Mouse (Mus musculus) intestine, postnatal 0 days (tissue): ENCODE data around the gene Mogat1. TPM values are rescaled to one million over a fixed set of nuclear protein-coding genes. Genes with fewer than 3 reads are reported as not detected.

ENCODE experiments used
- ATAC-seq: fragments of 200-750 bp; cut with Nextera tagmentation; 2 replicates; pipeline ENCODE4 v1.8.0; 2017; ENCODE audit warnings: mild to moderate bottlenecking, moderate TSS enrichment, moderate library complexity
- H3K27ac ChIP-seq: fragments of 300-500 bp; sonication (generic); 2 replicates; pipeline ENCODE4 v1.5.1; 2014; ENCODE audit warnings: mild to moderate bottlenecking, low read depth, low read length, moderate library complexity
- H3K27me3 ChIP-seq: fragments of 300-500 bp; sonication (generic); replicated peaks from 2 replicates; pipeline ENCODE4 v1.6.1; 2014; ENCODE audit warnings: low read length, mixed read lengths; ENCODE audit not compliant: control insufficient read depth, insufficient read depth
- H3K36me3 ChIP-seq: fragments of 300-500 bp; sonication (generic); 2 replicates; pipeline ENCODE4 v1.6.1; 2014; ENCODE audit warnings: mild to moderate bottlenecking, moderate library complexity; ENCODE audit not compliant: control insufficient read depth, insufficient read depth
- H3K4me1 ChIP-seq: fragments of 300-500 bp; sonication (generic); replicated peaks from 2 replicates; pipeline ENCODE4 v1.6.1; 2014; ENCODE audit warnings: antibody characterized with exemption, low read length, mixed read lengths; ENCODE audit not compliant: control insufficient read depth, insufficient read depth
- H3K4me2 ChIP-seq: fragments of 300-500 bp; sonication (generic); replicated peaks from 2 replicates; pipeline ENCODE4 v1.6.1; 2014; ENCODE audit warnings: low read depth, mild to moderate bottlenecking, moderate library complexity
- H3K4me3 ChIP-seq: fragments of 300-500 bp; sonication (generic); 2 replicates; pipeline ENCODE4 v1.5.1; 2014; ENCODE audit warnings: low read depth, low read length
- H3K9ac ChIP-seq: fragments of 300-500 bp; sonication (generic); 2 replicates; pipeline ENCODE4 v1.6.1; 2014; ENCODE audit warnings: mild to moderate bottlenecking, low read depth, low read length
- H3K9me3 ChIP-seq: fragments of 300-500 bp; sonication (generic); 2 replicates; pipeline ENCODE4 v1.6.1; 2016; ENCODE audit warnings: mixed run types; ENCODE audit not compliant: control insufficient read depth
- CTCF ChIP-seq: sonication (generic); IDR thresholded peaks from 2 replicates; pipeline ENCODE4 v1.5.1; 2016; ENCODE audit warnings: low read depth, mild to moderate bottlenecking, control low read depth, antibody characterized with exemption, moderate library complexity
- WGBS: fragments of 180-500 bp; shearing (Covaris S2); extraction: QIAGEN DNeasy Blood & Tissue Kit; methylation state at CpG from one replicate; pipeline ENCODE4 v1.1.7; 2014; 5-methylcytosine and 5-hydroxymethylcytosine counted together
- polyA plus RNA-seq: library from polyadenylated mRNA; unstranded; fragments of >200 nt; fragmentation: Nextera tagmentation; extraction: Ambion mirVana; gene quantifications from 2 replicates; pipeline ENCODE4 v1.2.1, GENCODE M21; 2015

The Mogat1 gene
- polyA plus RNA-seq, 1 experiment from 2014 or later = 0.98 TPM

- H3K4me3 ChIP-seq = no peak overlapping the region
- no peaks in the 10 kb centered on the region for H3K9me3 ChIP-seq
- no peak overlapping the region for H3K27ac ChIP-seq
- 0 out of 2 replicates have a peak, but pooled peaks cover 6% of the 10 kb centered on the region for H3K27me3 ChIP-seq
- H3K4me1 ChIP-seq = no peaks in the 10 kb centered on the region
- 81% methylated on average over 8 of the region's 8 CpGs for WGBS
- no peaks in the 10 kb centered on the region for H3K36me3 ChIP-seq
- no peak for ATAC-seq
- H3K9ac ChIP-seq = no peak overlapping the region
- TF ChIP-seq CTCF = no peak
- H3K4me2 ChIP-seq = no peak overlapping the region
Observed at GRCm38 (mm10) chr1:78512756-78513155, 2.0 kb downstream of the Mogat1 start.

- H3K9ac ChIP-seq = no peak overlapping the region
- peak; percentile 65 for ATAC-seq
- H3K36me3 ChIP-seq = no peaks in the 10 kb centered on the region
- no peak overlapping the region for H3K27ac ChIP-seq
- no peaks in the 10 kb centered on the region for H3K4me1 ChIP-seq
- WGBS = 48% methylated on average over 7 of the region's 7 CpGs
- no peak overlapping the region for H3K4me2 ChIP-seq
- no peaks in the 10 kb centered on the region for H3K27me3 ChIP-seq
- TF ChIP-seq CTCF = no peak
- H3K9me3 ChIP-seq = no peaks in the 10 kb centered on the region
- H3K4me3 ChIP-seq = no peak overlapping the region
Observed at GRCm38 (mm10) chr1:78518907-78519306, 8.1 kb downstream of the Mogat1 start.

- no peak overlapping the region for H3K9ac ChIP-seq
- no peak overlapping the region for H3K4me2 ChIP-seq
- no peaks in the 10 kb centered on the region for H3K9me3 ChIP-seq
- H3K27ac ChIP-seq = no peak overlapping the region
- no peak for ATAC-seq
- TF ChIP-seq CTCF = peak; percentile 94
- no peaks in the 10 kb centered on the region for H3K36me3 ChIP-seq
- H3K4me3 ChIP-seq = no peak overlapping the region
- WGBS = 47% methylated on average over 23 of the region's 23 CpGs
- no peaks in the 10 kb centered on the region for H3K4me1 ChIP-seq
- no peaks in the 10 kb centered on the region for H3K27me3 ChIP-seq
Observed at GRCm38 (mm10) chr1:78525189-78525886, 14.5 kb downstream of the Mogat1 start.

GRCm38 (mm10) chr1:78528356-78528755 lies 17.6 kb downstream of the Mogat1 start:
- no peak for TF ChIP-seq CTCF
- Histone ChIP-seq H3K4me2 (no peak overlapping the region), H3K36me3 (no peaks in the 10 kb centered on the region), H3K9me3 (no peaks in the 10 kb centered on the region), H3K4me1 (no peaks in the 10 kb centered on the region), H3K9ac (no peak overlapping the region), H3K27me3 (no peaks in the 10 kb centered on the region), H3K4me3 (no peak overlapping the region), H3K27ac (no peak overlapping the region)
- 92% methylated on average over 3 of the region's 3 CpGs for WGBS
- ATAC-seq = no peak

GRCm38 (mm10) chr1:78529011-78529410 lies 18.2 kb downstream of the Mogat1 start:
- Histone ChIP-seq H3K4me1 (no peaks in the 10 kb centered on the region), H3K9me3 (no peaks in the 10 kb centered on the region), H3K27me3 (no peaks in the 10 kb centered on the region), H3K4me2 (no peak overlapping the region), H3K27ac (no peak overlapping the region), H3K9ac (no peak overlapping the region), H3K4me3 (no peak overlapping the region), H3K36me3 (no peaks in the 10 kb centered on the region)
- TF ChIP-seq CTCF = no peak
- WGBS = 87% methylated on average over 8 of the region's 8 CpGs
- no peak for ATAC-seq

GRCm38 (mm10) chr1:78530500-78531215 lies 19.9 kb downstream of the Mogat1 start:
- Histone ChIP-seq H3K4me1 (no peaks in the 10 kb centered on the region), H3K27ac (no peak overlapping the region), H3K4me3 (no peak overlapping the region), H3K27me3 (no peaks in the 10 kb centered on the region), H3K36me3 (no peaks in the 10 kb centered on the region), H3K9me3 (no peaks in the 10 kb centered on the region), H3K9ac (no peak overlapping the region), H3K4me2 (no peak overlapping the region)
- ATAC-seq = no peak
- TF ChIP-seq CTCF = 0 out of 2 replicates have a peak, but pooled peaks have one; percentile 13
- WGBS = 77% methylated on average over 7 of the region's 7 CpGs
